Mouse (Mus musculus): ENCODE results near the gene Nrg3. TPM values are rescaled to one million over a fixed set of nuclear protein-coding genes. Genes with fewer than 3 reads are reported as not detected.

Nrg3 gene
- polyA plus RNA-seq, 1 experiment from 2014 or later = not detected

- WGBS = 73% methylated on average over 2 of the region's 2 CpGs
- DNase-seq (ENCODE audit: low spot score) = no peak
- no peak overlapping the region for H3K4me3 ChIP-seq
- no peaks in the 10 kb centered on the region for H3K9me3 ChIP-seq
- H3K27me3 ChIP-seq (ENCODE audit: insufficient read depth, poor library complexity, severe bottlenecking) = no peaks in the 10 kb centered on the region
- no peak overlapping the region for H3K27ac ChIP-seq
- no peaks in the 10 kb centered on the region for H3K4me1 ChIP-seq
- H3K36me3 ChIP-seq = no peaks in the 10 kb centered on the region
Measured at GRCm38 (mm10) chr14:39356251-39356650, 116.6 kb downstream of the Nrg3 start.

- WGBS = 69% methylated on average over 4 of the region's 4 CpGs
- Histone ChIP-seq H3K4me1 (no peaks in the 10 kb centered on the region), H3K36me3 (no peaks in the 10 kb centered on the region), H3K9me3 (no peaks in the 10 kb centered on the region), H3K27me3 (ENCODE audit: insufficient read depth, poor library complexity, severe bottlenecking) (no peaks in the 10 kb centered on the region), H3K4me3 (no peak overlapping the region), H3K27ac (no peak overlapping the region)
- DNase-seq (ENCODE audit: low spot score) = no peak
Measured at GRCm38 (mm10) chr14:39351979-39352737, 120.7 kb downstream of the Nrg3 start.

GRCm38 (mm10) chr14:39317424-39318110 lies 155.3 kb downstream of the Nrg3 start:
- Histone ChIP-seq H3K4me3 (no peak overlapping the region), H3K9me3 (no peaks in the 10 kb centered on the region), H3K36me3 (no peaks in the 10 kb centered on the region), H3K4me1 (no peaks in the 10 kb centered on the region), H3K27me3 (ENCODE audit: insufficient read depth, poor library complexity, severe bottlenecking) (no peaks in the 10 kb centered on the region), H3K27ac (no peak overlapping the region)
- DNase-seq (ENCODE audit: low spot score) = no peak
- 66% methylated on average over 4 of the region's 4 CpGs for WGBS

GRCm38 (mm10) chr14:39314111-39314510 lies 158.8 kb downstream of the Nrg3 start:
- Histone ChIP-seq H3K36me3 (no peaks in the 10 kb centered on the region), H3K27ac (no peak overlapping the region), H3K27me3 (ENCODE audit: insufficient read depth, poor library complexity, severe bottlenecking) (no peaks in the 10 kb centered on the region), H3K4me3 (no peak overlapping the region), H3K9me3 (no peaks in the 10 kb centered on the region), H3K4me1 (no peaks in the 10 kb centered on the region)
- DNase-seq (ENCODE audit: low spot score) = no peak

GRCm38 (mm10) chr14:39265121-39265520 lies 207.8 kb downstream of the Nrg3 start:
- H3K36me3 ChIP-seq = no peaks in the 10 kb centered on the region
- H3K9me3 ChIP-seq = no peaks in the 10 kb centered on the region
- no peak overlapping the region for H3K4me3 ChIP-seq
- no peaks in the 10 kb centered on the region for H3K27me3 ChIP-seq (ENCODE audit: insufficient read depth, poor library complexity, severe bottlenecking)
- H3K4me1 ChIP-seq = no peaks in the 10 kb centered on the region
- WGBS = 73% methylated on average over 1 of the region's 1 CpGs
- no peak for DNase-seq (ENCODE audit: low spot score)
- H3K27ac ChIP-seq = no peak overlapping the region

- no peaks in the 10 kb centered on the region for H3K9me3 ChIP-seq
- no peak overlapping the region for H3K4me3 ChIP-seq
- no peaks in the 10 kb centered on the region for H3K4me1 ChIP-seq
- DNase-seq (ENCODE audit: low spot score) = no peak
- no peak overlapping the region for H3K27ac ChIP-seq
- H3K27me3 ChIP-seq (ENCODE audit: insufficient read depth, poor library complexity, severe bottlenecking) = no peaks in the 10 kb centered on the region
- no peaks in the 10 kb centered on the region for H3K36me3 ChIP-seq
- 84% methylated on average over 4 of the region's 4 CpGs for WGBS
Measured at GRCm38 (mm10) chr14:39264422-39264821, 208.5 kb downstream of the Nrg3 start.

GRCm38 (mm10) chr14:39261016-39261415 lies 211.9 kb downstream of the Nrg3 start:
- WGBS = 77% methylated on average over 1 of the region's 1 CpGs
- H3K9me3 ChIP-seq = no peaks in the 10 kb centered on the region
- H3K4me3 ChIP-seq = no peak overlapping the region
- no peaks in the 10 kb centered on the region for H3K36me3 ChIP-seq
- no peak for DNase-seq (ENCODE audit: low spot score)
- no peaks in the 10 kb centered on the region for H3K4me1 ChIP-seq
- no peaks in the 10 kb centered on the region for H3K27me3 ChIP-seq (ENCODE audit: insufficient read depth, poor library complexity, severe bottlenecking)
- H3K27ac ChIP-seq = no peak overlapping the region

- no peak for DNase-seq (ENCODE audit: low spot score)
- 57% methylated on average over 1 of the region's 1 CpGs for WGBS
Measured at GRCm38 (mm10) chr14:39255391-39255790, 217.5 kb downstream of the Nrg3 start.

GRCm38 (mm10) chr14:39240267-39240666 lies 232.6 kb downstream of the Nrg3 start:
- no peak for DNase-seq (ENCODE audit: low spot score)
- no peaks in the 10 kb centered on the region for H3K36me3 ChIP-seq
- H3K4me1 ChIP-seq = no peaks in the 10 kb centered on the region
- 53% methylated on average over 2 of the region's 2 CpGs for WGBS
- H3K27me3 ChIP-seq (ENCODE audit: insufficient read depth, poor library complexity, severe bottlenecking) = no peaks in the 10 kb centered on the region
- H3K4me3 ChIP-seq = no peak overlapping the region
- H3K9me3 ChIP-seq = no peaks in the 10 kb centered on the region
- no peak overlapping the region for H3K27ac ChIP-seq

More at GRCm38 (mm10) chr14:39255391-39255790, 217.5 kb downstream of the Nrg3 start:
- Histone ChIP-seq H3K9me3 (no peaks in the 10 kb centered on the region), H3K27me3 (ENCODE audit: insufficient read depth, poor library complexity, severe bottlenecking) (no peaks in the 10 kb centered on the region), H3K4me1 (no peaks in the 10 kb centered on the region), H3K4me3 (no peak overlapping the region), H3K36me3 (no peaks in the 10 kb centered on the region), H3K27ac (no peak overlapping the region)

- H3K4me1 ChIP-seq = no peaks in the 10 kb centered on the region
- no peak for DNase-seq (ENCODE audit: low spot score)
- no peak overlapping the region for H3K27ac ChIP-seq
- WGBS = 79% methylated on average over 1 of the region's 1 CpGs
- H3K27me3 ChIP-seq (ENCODE audit: insufficient read depth, poor library complexity, severe bottlenecking) = no peaks in the 10 kb centered on the region
- H3K36me3 ChIP-seq = no peaks in the 10 kb centered on the region
- H3K9me3 ChIP-seq = no peaks in the 10 kb centered on the region
- H3K4me3 ChIP-seq = no peak overlapping the region
Measured at GRCm38 (mm10) chr14:39211472-39211871, 261.4 kb downstream of the Nrg3 start.

- Histone ChIP-seq H3K9me3 (no peaks in the 10 kb centered on the region), H3K4me1 (no peaks in the 10 kb centered on the region), H3K4me3 (no peak overlapping the region), H3K27me3 (ENCODE audit: insufficient read depth, poor library complexity, severe bottlenecking) (no peaks in the 10 kb centered on the region), H3K36me3 (no peaks in the 10 kb centered on the region), H3K27ac (no peak overlapping the region)
- DNase-seq (ENCODE audit: low spot score) = no peak
- 85% methylated on average over 5 of the region's 5 CpGs for WGBS
Measured at GRCm38 (mm10) chr14:39191946-39192345, 280.9 kb downstream of the Nrg3 start.

GRCm38 (mm10) chr14:39173709-39174108 lies 299.2 kb downstream of the Nrg3 start:
- no peaks in the 10 kb centered on the region for H3K27me3 ChIP-seq (ENCODE audit: insufficient read depth, poor library complexity, severe bottlenecking)
- H3K27ac ChIP-seq = no peak overlapping the region
- no peaks in the 10 kb centered on the region for H3K9me3 ChIP-seq
- H3K4me3 ChIP-seq = no peak overlapping the region
- DNase-seq (ENCODE audit: low spot score) = no peak
- no peaks in the 10 kb centered on the region for H3K36me3 ChIP-seq
- H3K4me1 ChIP-seq = no peaks in the 10 kb centered on the region
- WGBS = 68% methylated on average over 2 of the region's 2 CpGs

- WGBS = 72% methylated on average over 3 of the region's 3 CpGs
- Histone ChIP-seq H3K9me3 (no peaks in the 10 kb centered on the region), H3K27ac (no peak overlapping the region), H3K27me3 (ENCODE audit: insufficient read depth, poor library complexity, severe bottlenecking) (no peaks in the 10 kb centered on the region), H3K4me1 (no peaks in the 10 kb centered on the region), H3K36me3 (no peaks in the 10 kb centered on the region), H3K4me3 (no peak overlapping the region)
- no peak for DNase-seq (ENCODE audit: low spot score)
Measured at GRCm38 (mm10) chr14:39160140-39160539, 312.7 kb downstream of the Nrg3 start.

All from heart, embryonic 10.5 days (tissue).